Mouse (Mus musculus): Measurements from ENCODE around the gene Tmprss11c. TPM values are rescaled to one million over a fixed set of nuclear protein-coding genes. Genes with fewer than 3 reads are reported as not detected.

Tmprss11c gene
- polyA plus RNA-seq, 1 experiment from 2014 or later = not detected

DNA sequence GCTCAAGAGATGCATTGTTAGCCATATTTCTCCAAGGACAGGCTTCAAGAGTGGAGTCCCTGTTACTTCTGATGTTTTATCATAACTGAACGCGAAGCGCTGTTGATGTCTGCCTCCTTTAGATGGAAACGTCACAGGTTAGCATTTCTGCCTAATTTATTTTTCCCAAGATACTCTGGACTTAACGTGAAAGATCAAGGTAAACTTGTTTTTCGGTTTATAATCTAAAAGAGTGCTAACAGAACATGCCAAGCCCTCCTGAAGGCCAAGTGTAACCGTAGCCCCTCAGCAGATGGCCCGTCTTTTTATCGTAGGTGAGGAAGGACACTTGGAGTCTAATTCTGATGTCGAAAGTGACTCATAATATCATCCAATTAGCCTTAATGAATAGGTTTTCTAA lies 91.3 kb downstream of the Tmprss11c start, which contains the start of gene Gnrhr:
Gnrhr (minus strand) TSS at position 101 of the 400 bp plus-strand sequence.
- no peak within 1 kb of the TSS for H3K27ac ChIP-seq (ENCODE audit: low read depth)
- DNase-seq (ENCODE audit: low spot score) (no peak), ATAC-seq (replicated peaks; ENCODE audit: low FRiP score, low TSS enrichment, low read depth) (no peak)
- no peaks in the 10 kb centered on the region for H3K36me3 ChIP-seq (ENCODE audit: control insufficient read depth, insufficient read depth, low read length)
- H3K9ac ChIP-seq (ENCODE audit: low read length) = no peak within 1 kb of the TSS
- H3K4me1 ChIP-seq (replicated peaks; ENCODE audit: control insufficient read depth, insufficient read depth, low read length) = no peaks in the 10 kb centered on the region
- 92% methylated on average over 10 of the region's 10 CpGs for WGBS
- H3K4me3 ChIP-seq (ENCODE audit: low read depth, low read length) = no peak within 1 kb of the TSS
- no peak within 1 kb of the TSS for H3K4me2 ChIP-seq (ENCODE audit: low read length)
- H3K27me3 ChIP-seq (replicated peaks; ENCODE audit: control insufficient read depth, insufficient read depth, low read length) = no peaks in the 10 kb centered on the region
- no peaks in the 10 kb centered on the region for H3K9me3 ChIP-seq (ENCODE audit: control insufficient read depth, low read length)

DNA sequence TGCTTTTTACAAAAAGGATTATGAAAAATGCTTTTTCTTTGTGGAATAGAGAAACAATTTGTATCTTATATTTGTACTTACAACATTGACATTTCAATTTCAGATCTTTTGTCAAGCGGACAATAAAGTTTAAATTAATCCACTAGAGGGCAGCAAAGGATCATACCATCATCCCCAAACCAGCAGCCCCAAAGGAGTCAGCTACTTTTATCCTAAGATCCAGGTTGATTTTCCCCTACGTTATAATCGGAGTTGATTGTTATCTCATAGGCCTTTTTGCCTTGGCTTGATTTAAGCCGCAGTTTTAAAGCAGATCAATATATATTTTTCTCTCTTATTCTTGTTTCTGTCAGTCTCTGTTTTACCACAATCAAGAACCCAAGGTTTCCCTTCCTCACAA lies 97.8 kb downstream of the Tmprss11c start:
- Histone ChIP-seq H3K9ac (ENCODE audit: low read length) (no peak overlapping the region), H3K27me3 (replicated peaks; ENCODE audit: control insufficient read depth, insufficient read depth, low read length) (no peaks in the 10 kb centered on the region), H3K27ac (ENCODE audit: low read depth) (no peak overlapping the region), H3K4me2 (ENCODE audit: low read length) (no peak overlapping the region), H3K4me1 (replicated peaks; ENCODE audit: control insufficient read depth, insufficient read depth, low read length) (no peaks in the 10 kb centered on the region), H3K4me3 (ENCODE audit: low read depth, low read length) (no peak overlapping the region), H3K36me3 (ENCODE audit: control insufficient read depth, insufficient read depth, low read length) (no peaks in the 10 kb centered on the region), H3K9me3 (ENCODE audit: control insufficient read depth, low read length) (no peaks in the 10 kb centered on the region)
- 21% methylated on average over 4 of the region's 4 CpGs for WGBS
- no peak for DNase-seq (ENCODE audit: low spot score)
- ATAC-seq (replicated peaks; ENCODE audit: low FRiP score, low TSS enrichment, low read depth) = no peak

DNA sequence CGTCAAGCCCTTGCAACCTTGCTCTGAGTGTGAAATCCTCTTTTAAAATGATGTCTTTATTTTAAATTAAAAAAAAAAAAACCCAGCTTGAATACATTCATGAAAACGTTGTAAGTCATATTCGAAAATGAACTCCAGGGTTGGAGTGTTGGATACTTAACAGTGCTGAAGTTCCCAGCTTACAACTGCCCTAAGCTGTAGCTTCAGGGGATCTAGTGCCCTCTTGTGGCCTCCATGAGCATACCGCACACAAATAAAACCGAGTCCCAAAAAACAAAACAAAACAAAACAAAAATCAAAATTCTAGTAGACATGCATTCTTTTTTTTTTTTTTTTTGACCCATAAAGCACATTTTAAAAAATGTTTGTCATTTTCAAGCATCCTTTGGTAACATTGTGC lies 98.3 kb downstream of the Tmprss11c start:
- ATAC-seq (replicated peaks; ENCODE audit: low FRiP score, low TSS enrichment, low read depth) = no peak

DNA sequence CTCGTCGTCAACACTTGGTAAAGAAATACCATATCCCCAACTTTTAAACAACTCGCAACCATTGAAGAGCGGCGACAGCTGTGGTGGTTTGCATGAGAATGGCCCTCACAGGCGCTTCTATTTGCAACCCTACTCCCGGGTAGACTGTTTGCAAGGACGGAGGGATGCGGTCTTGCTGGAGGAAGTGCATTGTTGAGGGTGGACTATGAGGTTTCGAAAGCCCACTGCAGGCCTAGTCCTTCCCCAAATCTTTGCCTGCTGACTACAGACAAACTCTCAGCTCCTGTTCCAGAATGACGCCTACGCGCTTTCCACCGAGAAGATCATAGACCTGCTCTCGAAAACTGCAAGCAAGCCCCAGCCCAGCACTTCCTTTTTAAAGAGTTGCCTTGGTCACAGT lies 98.8 kb downstream of the Tmprss11c start:
- H3K27ac ChIP-seq (ENCODE audit: low read depth) = no peak overlapping the region
- no peaks in the 10 kb centered on the region for H3K9me3 ChIP-seq (ENCODE audit: control insufficient read depth, low read length)
- no peak for DNase-seq (ENCODE audit: low spot score)
- H3K4me1 ChIP-seq (replicated peaks; ENCODE audit: control insufficient read depth, insufficient read depth, low read length) = no peaks in the 10 kb centered on the region
- no peak overlapping the region for H3K4me2 ChIP-seq (ENCODE audit: low read length)
- H3K36me3 ChIP-seq (ENCODE audit: control insufficient read depth, insufficient read depth, low read length) = no peaks in the 10 kb centered on the region
- 54% methylated on average over 15 of the region's 15 CpGs for WGBS
- no peak for ATAC-seq (replicated peaks; ENCODE audit: low FRiP score, low TSS enrichment, low read depth)
- H3K27me3 ChIP-seq (replicated peaks; ENCODE audit: control insufficient read depth, insufficient read depth, low read length) = no peaks in the 10 kb centered on the region
- no peak overlapping the region for H3K9ac ChIP-seq (ENCODE audit: low read length)
- no peak overlapping the region for H3K4me3 ChIP-seq (ENCODE audit: low read depth, low read length)

More for the DNA sequence above, 98.3 kb downstream of the Tmprss11c start:
- H3K4me1 ChIP-seq (replicated peaks; ENCODE audit: control insufficient read depth, insufficient read depth, low read length) = no peaks in the 10 kb centered on the region
- no peak overlapping the region for H3K4me2 ChIP-seq (ENCODE audit: low read length)
- DNase-seq (ENCODE audit: low spot score) = no peak
- no peaks in the 10 kb centered on the region for H3K9me3 ChIP-seq (ENCODE audit: control insufficient read depth, low read length)
- WGBS = 23% methylated on average over 5 of the region's 5 CpGs
- no peaks in the 10 kb centered on the region for H3K27me3 ChIP-seq (replicated peaks; ENCODE audit: control insufficient read depth, insufficient read depth, low read length)
- no peak overlapping the region for H3K4me3 ChIP-seq (ENCODE audit: low read depth, low read length)
- H3K36me3 ChIP-seq (ENCODE audit: control insufficient read depth, insufficient read depth, low read length) = no peaks in the 10 kb centered on the region
- H3K27ac ChIP-seq (ENCODE audit: low read depth) = no peak overlapping the region
- no peak overlapping the region for H3K9ac ChIP-seq (ENCODE audit: low read length)

DNA sequence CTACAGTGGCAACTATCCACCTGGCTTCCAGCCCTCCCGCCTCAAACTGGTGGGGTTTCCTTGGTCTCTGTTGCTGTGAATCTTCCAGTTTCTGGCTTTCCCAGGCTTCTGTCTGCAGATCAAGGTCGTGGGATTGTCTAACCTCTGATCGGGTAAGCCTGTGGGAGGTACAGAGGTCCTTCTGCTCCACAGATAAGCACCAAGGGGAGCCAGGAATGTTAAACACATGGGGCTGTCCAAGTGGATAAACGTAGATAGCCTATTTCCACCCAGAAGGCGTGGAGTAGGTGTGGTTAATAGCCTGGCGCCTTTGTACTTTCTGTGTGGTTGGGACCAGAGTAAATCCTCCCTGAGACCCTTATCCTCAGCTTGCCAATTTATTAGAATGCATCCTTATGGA lies 101.7 kb downstream of the Tmprss11c start:
- Histone ChIP-seq H3K9me3 (ENCODE audit: control insufficient read depth, low read length) (no peaks in the 10 kb centered on the region), H3K27me3 (replicated peaks; ENCODE audit: control insufficient read depth, insufficient read depth, low read length) (no peaks in the 10 kb centered on the region), H3K4me1 (replicated peaks; ENCODE audit: control insufficient read depth, insufficient read depth, low read length) (no peaks in the 10 kb centered on the region), H3K9ac (ENCODE audit: low read length) (no peak overlapping the region), H3K4me3 (ENCODE audit: low read depth, low read length) (no peak overlapping the region), H3K27ac (ENCODE audit: low read depth) (no peak overlapping the region), H3K4me2 (ENCODE audit: low read length) (no peak overlapping the region), H3K36me3 (ENCODE audit: control insufficient read depth, insufficient read depth, low read length) (no peaks in the 10 kb centered on the region)
- no peak for ATAC-seq (replicated peaks; ENCODE audit: low FRiP score, low TSS enrichment, low read depth)
- no peak for DNase-seq (ENCODE audit: low spot score)
- 58% methylated on average over 6 of the region's 6 CpGs for WGBS

Other genes starting within 250 kb of the Tmprss11c start
- gene Cenpc1, start 223.7 kb downstream of the Tmprss11c start, polyA plus RNA-seq (2014; fragmentation: Nextera tagmentation; extraction: Ambion mirVana) = 30.5 and 32.4 TPM in 2 replicates
- 0.11 and 0.23 TPM in 2 replicates for gene Stap1, start 217.6 kb downstream of the Tmprss11c start, polyA plus RNA-seq (2014; fragmentation: Nextera tagmentation; extraction: Ambion mirVana)
- gene Uba6, start 116.5 kb downstream of the Tmprss11c start, polyA plus RNA-seq (2014; fragmentation: Nextera tagmentation; extraction: Ambion mirVana) = 19.1 and 21.0 TPM in 2 replicates
- gene Gnrhr, start 91.4 kb downstream of the Tmprss11c start, polyA plus RNA-seq (2014; fragmentation: Nextera tagmentation; extraction: Ambion mirVana) = not detected in 2 replicates
- gene Tmprss11d, start 84.1 kb upstream of the Tmprss11c start, polyA plus RNA-seq (2014; fragmentation: Nextera tagmentation; extraction: Ambion mirVana) = not detected in 2 replicates
- gene Tmprss11a, start 179.7 kb upstream of the Tmprss11c start, polyA plus RNA-seq (2014; fragmentation: Nextera tagmentation; extraction: Ambion mirVana) = 0.17 TPM in 1 of 2 replicates, not detected in the other
- not detected in 2 replicates for gene Tmprss11g, start 229.3 kb upstream of the Tmprss11c start, polyA plus RNA-seq (2014; fragmentation: Nextera tagmentation; extraction: Ambion mirVana)